Mouse (Mus musculus) MEL (cell line): ENCODE measurements around the gene Padi4. TPM values are rescaled to one million over a fixed set of nuclear protein-coding genes. Genes with fewer than 3 reads are reported as not detected.

ENCODE experiments used
- DNase-seq: peaks from one replicate; pipeline ENCODE4 v3.0.0; 2011; ENCODE audit warnings: low read depth, low spot score
- H3K27ac ChIP-seq: 2 replicates; pipeline ENCODE4 v1.5.1; 2012; ENCODE audit warnings: low read depth, mild to moderate bottlenecking, control low read depth, low read length, moderate library complexity; ENCODE audit not compliant: control insufficient read depth
- H3K27me3 ChIP-seq, 2 experiments: fragments of 150-350 bp in 1 of 2; sonication (generic) in 1 of 2; 2 replicates each; pipeline ENCODE4 v1.6.1; 2012; ENCODE audit warnings: low read length in 2 of 2, mild to moderate bottlenecking in 2 of 2, improper control_type of control experiment in 1 of 2, moderate library complexity in 1 of 2; ENCODE audit not compliant: insufficient read depth in 2 of 2, control insufficient read depth in 1 of 2
- H3K36me3 ChIP-seq, 2 experiments: 2 replicates each; pipeline ENCODE4 v1.6.1; 2012 to 2014; ENCODE audit warnings: low read length in 2 of 2, improper control_type of control experiment in 1 of 2, inconsistent platforms in 1 of 2, mild to moderate bottlenecking in 1 of 2; ENCODE audit not compliant: insufficient read depth in 2 of 2, control insufficient read depth in 1 of 2
- H3K4me1 ChIP-seq, 2 experiments: fragments of 150-350 bp in 1 of 2; sonication (generic) in 1 of 2; 2 replicates each; pipeline ENCODE4 v1.6.1; 2012; ENCODE audit warnings: low read length in 2 of 2, improper control_type of control experiment in 1 of 2, mild to moderate bottlenecking in 1 of 2; ENCODE audit not compliant: insufficient read depth in 2 of 2, control insufficient read depth in 1 of 2
- H3K4me3 ChIP-seq, 2 experiments: fragments of 150-350 bp in 1 of 2; sonication (generic) in 1 of 2; 2 replicates each; pipeline ENCODE4 v1.5.1; 2012; ENCODE audit warnings: low read depth in 2 of 2, low read length in 2 of 2, mild to moderate bottlenecking in 2 of 2, moderate library complexity in 2 of 2, control low read depth in 1 of 2, improper control_type of control experiment in 1 of 2; ENCODE audit not compliant: control insufficient read depth in 1 of 2, insufficient read depth in 1 of 2
- H3K79me2 ChIP-seq: 2 replicates; pipeline ENCODE4 v1.6.1; 2012; ENCODE audit warnings: mild to moderate bottlenecking, low read length, moderate library complexity; ENCODE audit not compliant: control insufficient read depth, poor library complexity, insufficient read depth
- H3K9ac ChIP-seq: 2 replicates; pipeline ENCODE4 v1.6.1; 2012; ENCODE audit warnings: low read depth, mild to moderate bottlenecking, control low read depth, low read length, moderate library complexity; ENCODE audit not compliant: control insufficient read depth, poor library complexity, severe bottlenecking
- H3K9me3 ChIP-seq: fragments of 150-350 bp; sonication (generic); replicated peaks from 2 replicates; pipeline ENCODE4 v1.6.1; 2012; ENCODE audit warnings: mild to moderate bottlenecking, low read length, improper control_type of control experiment, moderate library complexity; ENCODE audit not compliant: insufficient read depth
- BHLHE40 ChIP-seq: IDR thresholded peaks from 2 replicates; pipeline ENCODE4 v1.6.1; 2012; ENCODE audit warnings: low read depth, mild to moderate bottlenecking, inconsistent platforms, low read length, improper control_type of control experiment, borderline replicate concordance
- CTCF ChIP-seq, 3 experiments: IDR thresholded peaks in 2 of 3; conservative IDR thresholded peaks in 1 of 3; 2 replicates each; pipeline ENCODE4 v1.5.1; 2011 to 2012; ENCODE audit warnings: low read length in 3 of 3, low read depth in 2 of 3, mild to moderate bottlenecking in 2 of 3, improper control_type of control experiment in 1 of 3, inconsistent platforms in 1 of 3, mixed read lengths in 1 of 3, moderate library complexity in 1 of 3; ENCODE audit not compliant: control insufficient read depth in 1 of 3, insufficient read depth in 1 of 3, poor library complexity in 1 of 3, severe bottlenecking in 1 of 3
- POLR2AphosphoS5 ChIP-seq: IDR thresholded peaks from 2 replicates; pipeline ENCODE4 v1.6.1; 2012; ENCODE audit warnings: low read depth, borderline replicate concordance, mild to moderate bottlenecking, inconsistent platforms, low read length, moderate library complexity, mixed read lengths
- RAD21 ChIP-seq: IDR thresholded peaks from 2 replicates; pipeline ENCODE4 v1.6.1; 2011; ENCODE audit warnings: mild to moderate bottlenecking, low read depth, low read length, improper control_type of control experiment
- SMC3 ChIP-seq: IDR thresholded peaks from 2 replicates; pipeline ENCODE4 v1.6.1; 2011; ENCODE audit warnings: low read depth, low read length, improper control_type of control experiment
- ZC3H11A ChIP-seq: IDR thresholded peaks from 2 replicates; pipeline ENCODE4 v1.6.1; 2012; ENCODE audit warnings: low read depth, mild to moderate bottlenecking, inconsistent platforms, low read length, improper control_type of control experiment
- ZMIZ1 ChIP-seq: IDR thresholded peaks from 2 replicates; pipeline ENCODE4 v1.6.1; 2012; ENCODE audit warnings: low read depth, mild to moderate bottlenecking, inconsistent platforms, low read length, improper control_type of control experiment, moderate library complexity
- polyA plus RNA-seq, 2 experiments: library from polyadenylated mRNA; stranded (reverse) in 1 of 2; unstranded in 1 of 2; fragments of >175 nt in 1 of 2; fragments of >200 nt in 1 of 2; gene quantifications; 2 replicates each; pipeline versions ENCODE4 v1.2.1 to v1.2.4; 2012; ENCODE audit warnings: low replicate concordance in 2 of 2, low read depth in 1 of 2; ENCODE audit not compliant: insufficient read length in 2 of 2, insufficient read depth in 1 of 2, missing spikeins in 1 of 2
- total RNA-seq: library from RNA; depleted of rRNA; stranded (reverse); fragments of 300-350 nt; gene quantifications from 2 replicates; pipeline ENCODE4 v1.2.3, GENCODE M21; 2012; rRNA removed

Gene Padi4
- not detected in 2 replicates for total RNA-seq
- polyA plus RNA-seq, result not detected

- no peak for DNase-seq
- H3K36me3 ChIP-seq, result no peaks in the 10 kb centered on the region
- no peak within 1 kb of the TSS for H3K4me3 ChIP-seq
- H3K9ac ChIP-seq, result no peak within 1 kb of the TSS
- TF ChIP-seq SMC3 (no peak), BHLHE40 (no peak)
- TF ChIP-seq, all 39 proteins: peak for 0
- peaks cover 0 to 4% of the 10 kb centered on the region in 2 experiments; a peak in 1 of 4 replicates for H3K4me1 ChIP-seq
- H3K9me3 ChIP-seq, result no peaks in the 10 kb centered on the region
- H3K27ac ChIP-seq, result no peak within 1 kb of the TSS
- no peaks in the 10 kb centered on the region for H3K79me2 ChIP-seq
- no peaks in the 10 kb centered on the region for H3K27me3 ChIP-seq
These were observed at the start of gene Padi4 for GRCm38 (mm10) chr4:140774025-140774800. Gene Padi4 (minus strand): TSS chr4:140774236.

GRCm38 (mm10) chr4:140821988-140822387, 48.0 kb upstream of the Padi4 start:
- H3K27ac ChIP-seq, result no peak overlapping the region
- no peak overlapping the region for H3K4me3 ChIP-seq
- no peaks in the 10 kb centered on the region for H3K27me3 ChIP-seq
- no peaks in the 10 kb centered on the region for H3K79me2 ChIP-seq
- TF ChIP-seq ZMIZ1 (no peak), RAD21 (peak; percentile 74), SMC3 (peak; percentile 97), ZC3H11A (peak; percentile 87), CTCF (IDR thresholded peaks at IDR 0.05 in 2 of 3, conservative IDR thresholded peaks at IDR 0.05 in 1 of 3; ENCODE audit: control insufficient read depth in 1 of 3, insufficient read depth in 1 of 3, low read depth in 2 of 3, low read length in 3 of 3, poor library complexity in 1 of 3, severe bottlenecking in 1 of 3) (peak; percentile 63 to 83 (median 80))
- no peak overlapping the region for H3K9ac ChIP-seq
- H3K9me3 ChIP-seq, result no peaks in the 10 kb centered on the region
- H3K36me3 ChIP-seq, result no peaks in the 10 kb centered on the region
- H3K4me1 ChIP-seq, result peaks cover 0 to 2% of the 10 kb centered on the region in 2 experiments; a peak in 1 of 4 replicates
- DNase-seq, result peak; percentile 69

DNA sequence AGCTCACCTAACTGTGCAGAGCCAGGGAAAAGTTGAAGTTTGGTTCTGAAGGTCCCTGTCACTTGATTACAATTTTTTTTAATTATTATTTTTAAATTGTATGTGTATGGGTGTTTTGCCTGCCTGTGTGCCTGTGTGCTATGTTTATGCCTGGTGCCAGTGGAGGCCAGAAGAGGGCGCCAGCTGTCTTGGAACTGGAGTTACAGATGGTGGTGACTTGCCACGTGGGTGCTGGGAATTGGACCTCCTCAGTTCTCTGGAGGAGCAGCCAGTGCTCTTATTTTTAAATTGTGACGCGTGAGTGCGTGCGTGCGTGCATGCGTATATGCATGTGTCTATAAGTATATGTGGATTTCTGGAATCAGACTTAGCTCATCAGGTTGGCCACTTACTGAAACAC, 43.4 kb upstream of the Padi4 start:
- H3K27me3 ChIP-seq, result no peaks in the 10 kb centered on the region
- H3K79me2 ChIP-seq, result no peaks in the 10 kb centered on the region
- H3K4me3 ChIP-seq, result no peak overlapping the region
- H3K9ac ChIP-seq, result peak overlapping the region; percentile 13; the same call in 1 of the 2 replicates
- peak; percentile 19 to 59 (median 46); a peak in 5 of 6 replicates for TF ChIP-seq CTCF (IDR thresholded peaks at IDR 0.05 in 2 of 3, conservative IDR thresholded peaks at IDR 0.05 in 1 of 3; ENCODE audit: control insufficient read depth in 1 of 3, insufficient read depth in 1 of 3, low read depth in 2 of 3, low read length in 3 of 3, poor library complexity in 1 of 3, severe bottlenecking in 1 of 3)
- peak; percentile 35 for TF ChIP-seq RAD21
- TF ChIP-seq POLR2AphosphoS5, result no peak
- no peak overlapping the region; the same call in 1 of the 2 replicates for H3K27ac ChIP-seq
- H3K4me1 ChIP-seq, result peaks cover 0 to 28% of the 10 kb centered on the region in 2 experiments; a peak in 3 of 4 replicates
- peak; percentile 59 for DNase-seq
- peaks cover 0 to 9% of the 10 kb centered on the region in 2 experiments; a peak in 2 of 4 replicates for H3K36me3 ChIP-seq
- H3K9me3 ChIP-seq, result no peaks in the 10 kb centered on the region
